Mouse (Mus musculus): Measurements from ENCODE around the gene Gm5901. TPM values are rescaled to one million over a fixed set of nuclear protein-coding genes. Genes with fewer than 3 reads are reported as not detected.
"Not testable (repeated sequence)": the region's sequence is repeated elsewhere in the genome, so short reads cannot be mapped to it uniquely, and the experiment has no call there.

The Gm5901 gene
- not detected for polyA plus RNA-seq (2017; shearing (Covaris generic))

DNA sequence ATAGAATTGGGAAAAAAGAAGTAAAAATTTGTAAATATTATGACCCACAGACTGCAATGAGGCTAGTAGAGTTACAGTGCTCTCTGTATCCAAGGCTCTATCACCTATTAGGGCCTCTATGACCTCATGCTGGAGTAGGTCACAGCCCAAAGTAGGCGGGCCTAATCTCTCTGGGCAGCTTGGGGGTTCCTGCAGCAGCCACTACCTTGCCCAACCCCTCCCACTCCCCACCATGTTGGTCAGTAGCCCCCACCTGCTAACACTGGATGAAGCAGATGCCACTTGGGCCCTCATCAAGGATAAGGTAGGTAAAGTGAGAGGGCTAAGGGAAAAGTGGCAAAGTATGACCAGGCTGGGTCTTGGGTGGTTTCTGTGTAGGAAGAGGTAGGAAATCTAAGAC lies at the start of gene Gm5901:
Gene Gm5901, plus strand, starts transcription at position 173 of the 400 bp plus-strand sequence.
- no peak for ATAC-seq

DNA sequence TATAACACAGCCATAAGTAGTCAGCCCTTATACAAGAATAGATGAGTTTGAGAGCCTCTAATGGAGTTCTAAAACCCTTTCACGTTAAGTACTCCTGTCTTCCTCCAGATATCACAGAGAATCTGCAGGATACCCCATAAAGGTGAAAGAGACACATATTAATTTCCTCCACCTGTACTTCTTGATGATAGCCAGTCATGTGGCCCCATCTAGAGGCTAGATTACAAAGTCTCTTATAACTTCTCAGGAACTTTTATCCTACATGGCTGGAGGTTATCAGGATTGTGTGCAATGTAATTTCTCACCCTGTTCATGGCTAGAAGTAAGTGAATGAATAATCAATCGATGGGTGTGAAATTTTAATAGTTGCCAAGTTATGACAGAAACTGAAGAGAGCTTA lies 49.5 kb upstream of the Gm5901 start:
- ATAC-seq: no peak

DNA sequence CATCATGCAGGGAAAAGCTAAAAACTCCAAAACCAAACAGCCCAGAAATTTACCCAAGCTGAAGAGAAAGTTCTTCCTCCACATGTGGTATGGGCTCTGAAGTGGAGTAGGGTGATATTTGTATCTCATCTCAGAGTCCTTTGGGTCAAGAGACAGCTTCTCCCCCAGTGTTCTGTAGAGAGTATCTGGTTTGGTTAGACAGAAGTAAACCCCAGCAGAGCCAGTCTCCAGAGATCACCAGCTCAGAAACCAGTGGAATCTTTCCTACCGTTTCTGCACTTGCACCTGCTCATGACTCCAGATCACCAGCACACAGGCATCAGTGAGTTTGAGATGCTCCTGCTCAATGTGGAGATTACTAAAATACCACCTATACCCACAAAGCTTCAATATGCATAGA lies 40.8 kb upstream of the Gm5901 start, which contains the start of gene Olfr690:
Gene Olfr690, minus strand, starts transcription at position 101 of the 400 bp plus-strand sequence.
- no peak for ATAC-seq

DNA sequence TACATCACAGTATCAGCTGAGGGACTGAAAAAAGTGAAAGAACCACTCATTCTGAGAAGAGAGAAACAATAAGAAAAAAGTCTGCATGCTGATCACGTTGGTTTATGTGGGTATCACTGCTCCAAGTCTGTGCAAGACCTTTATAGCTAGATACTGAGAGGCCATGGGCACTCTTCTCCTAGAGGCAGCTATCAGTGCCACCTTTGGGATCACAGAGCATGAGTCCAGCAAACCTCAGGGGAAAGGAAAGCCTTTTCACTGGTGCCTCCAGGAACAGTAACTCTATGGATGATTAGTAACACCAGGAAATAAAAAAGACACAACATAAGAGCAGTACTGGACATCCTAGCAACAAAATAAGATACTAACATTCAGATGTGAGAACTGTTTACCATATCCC lies 32.7 kb upstream of the Gm5901 start, which contains the start of gene Olfr691:
Gene Olfr691, minus strand, starts transcription at position 101 of the 400 bp plus-strand sequence.
- no peak for ATAC-seq

DNA sequence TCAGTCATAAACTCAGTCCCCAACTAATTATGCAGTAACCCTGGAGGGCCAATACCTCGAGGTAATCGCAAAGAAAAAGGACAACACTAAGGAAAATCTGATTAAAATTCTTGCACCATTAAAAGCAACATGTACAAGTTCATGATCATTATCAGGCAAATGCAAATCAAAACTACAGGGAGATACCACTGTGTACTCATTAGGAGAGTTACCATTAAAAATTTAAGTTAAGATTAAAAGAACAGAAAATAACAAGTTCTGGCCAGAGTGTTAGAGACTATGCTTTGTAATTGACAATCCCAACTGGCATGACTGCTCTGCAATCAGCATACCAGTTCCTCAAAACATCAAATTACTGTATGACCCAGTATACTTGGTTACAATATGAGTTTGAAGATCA lies 32.1 kb upstream of the Gm5901 start:
- ATAC-seq: no peak

DNA sequence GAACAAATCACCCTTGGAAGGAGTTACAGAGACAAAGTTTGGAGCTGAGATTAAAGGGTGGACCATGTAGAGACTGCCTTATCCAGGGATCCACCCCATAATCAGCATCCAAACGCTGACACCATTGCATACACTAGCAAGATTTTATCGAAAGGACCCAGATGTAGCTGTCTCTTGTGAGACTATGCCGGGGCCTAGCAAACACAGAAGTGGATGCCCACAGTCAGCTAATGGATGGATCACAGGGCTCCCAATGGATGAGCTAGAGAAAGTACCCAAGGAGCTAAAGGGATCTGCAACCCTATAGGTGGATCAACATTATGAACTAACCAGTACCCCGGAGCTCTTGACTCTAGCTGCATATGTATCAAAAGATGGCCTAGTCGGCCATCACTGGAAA lies 18.8 kb upstream of the Gm5901 start:
- not testable (repeated sequence) for ATAC-seq

DNA sequence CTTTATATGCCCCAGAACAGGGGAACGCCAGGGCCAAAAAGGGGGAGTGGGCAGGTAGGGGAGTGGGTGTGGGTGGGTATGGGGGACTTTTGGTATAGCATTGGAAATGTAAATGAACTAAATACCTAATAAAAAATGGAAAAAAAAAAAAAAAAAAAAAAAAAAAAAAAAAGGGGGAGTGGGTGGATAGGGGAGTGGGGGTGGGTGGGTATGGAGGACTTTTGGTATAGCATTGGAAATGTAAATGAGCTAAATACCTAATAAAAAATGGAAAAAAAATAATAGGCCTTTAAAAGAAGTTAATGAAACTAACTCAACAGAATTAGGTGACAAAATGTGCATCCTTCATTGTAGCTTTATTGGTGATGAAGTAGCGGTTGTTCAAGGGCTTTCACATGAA lies 18.4 kb upstream of the Gm5901 start:
- not testable (repeated sequence) for ATAC-seq

DNA sequence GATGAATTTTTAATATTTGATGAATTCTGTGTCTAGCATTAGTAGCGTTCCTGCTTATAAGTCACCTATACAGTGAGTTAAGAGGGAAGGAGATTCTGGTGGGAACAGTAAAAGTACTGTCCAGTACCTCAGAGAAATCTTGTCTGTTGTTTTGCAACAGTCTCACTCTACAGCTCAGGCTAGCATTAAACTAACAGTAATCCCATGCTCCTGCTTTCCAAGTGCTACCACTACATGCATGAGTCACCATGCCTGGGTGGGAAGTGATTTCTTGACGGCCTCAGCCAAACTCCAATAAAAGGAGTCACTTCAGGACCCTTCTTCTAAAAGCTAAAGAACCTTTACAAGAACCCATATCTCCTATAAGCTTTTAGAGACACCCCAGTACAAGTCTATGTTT lies 13.1 kb upstream of the Gm5901 start:
- ATAC-seq: no peak

DNA sequence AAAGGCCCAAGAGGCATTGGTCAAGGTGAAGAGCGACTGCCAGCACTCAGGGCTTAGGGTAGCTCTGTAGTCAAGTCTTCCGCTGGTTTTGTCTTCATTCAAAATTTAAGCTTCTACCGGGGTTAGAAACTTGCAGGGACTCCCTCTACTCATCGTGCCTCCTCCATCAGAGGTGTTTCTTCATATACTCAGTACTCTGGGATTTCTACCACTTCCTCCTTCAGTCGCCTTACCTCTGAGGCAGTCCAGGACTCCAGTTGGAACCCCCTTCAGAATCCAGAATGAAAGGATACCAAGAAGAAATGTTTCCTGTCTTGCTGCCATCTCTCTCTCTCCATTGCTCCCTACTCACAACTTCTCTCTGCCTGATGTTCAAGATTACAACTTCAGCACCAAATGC lies 7.6 kb upstream of the Gm5901 start:
- ATAC-seq: no peak

DNA sequence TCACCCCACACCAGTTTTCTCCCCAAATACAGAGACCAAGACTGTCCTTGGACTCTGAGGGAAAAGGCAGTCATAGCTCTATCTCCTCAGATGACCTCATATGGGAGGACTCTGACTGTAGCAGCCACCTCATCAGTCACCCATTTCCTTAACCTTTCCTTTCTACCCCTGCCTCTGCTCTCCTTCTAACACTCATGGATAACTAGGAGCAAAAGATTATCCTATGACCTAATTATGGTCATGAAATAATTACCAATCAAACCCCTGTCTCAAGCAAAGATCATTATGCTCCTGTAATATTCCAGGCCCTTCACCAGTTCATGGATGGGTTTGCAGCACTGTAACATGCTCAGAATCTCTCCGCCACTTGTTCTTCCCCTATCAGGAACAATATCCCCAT lies 6.9 kb upstream of the Gm5901 start, which contains the start of gene Olfr692:
Gene Olfr692, plus strand, starts transcription at position 301 of the 400 bp plus-strand sequence.
- ATAC-seq: no peak

DNA sequence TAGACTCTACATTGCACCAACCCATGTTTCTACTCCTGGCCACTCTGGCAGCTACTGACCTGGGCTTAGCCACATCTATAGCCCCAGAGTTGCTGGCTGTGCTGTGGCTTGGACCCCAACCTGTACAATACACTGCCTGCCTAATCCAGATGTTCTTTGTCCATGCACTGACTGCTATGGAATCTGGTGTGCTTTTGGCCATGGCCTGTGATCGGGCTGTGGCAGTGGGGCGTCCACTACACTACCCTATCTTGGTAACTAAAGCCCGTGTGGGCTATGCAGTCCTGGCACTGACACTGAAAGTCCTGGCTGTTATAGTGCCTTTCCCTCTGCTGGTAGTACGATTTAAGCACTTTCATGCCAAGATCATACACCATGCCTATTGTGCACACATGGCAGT lies 6.3 kb upstream of the Gm5901 start:
- ATAC-seq: no peak

DNA sequence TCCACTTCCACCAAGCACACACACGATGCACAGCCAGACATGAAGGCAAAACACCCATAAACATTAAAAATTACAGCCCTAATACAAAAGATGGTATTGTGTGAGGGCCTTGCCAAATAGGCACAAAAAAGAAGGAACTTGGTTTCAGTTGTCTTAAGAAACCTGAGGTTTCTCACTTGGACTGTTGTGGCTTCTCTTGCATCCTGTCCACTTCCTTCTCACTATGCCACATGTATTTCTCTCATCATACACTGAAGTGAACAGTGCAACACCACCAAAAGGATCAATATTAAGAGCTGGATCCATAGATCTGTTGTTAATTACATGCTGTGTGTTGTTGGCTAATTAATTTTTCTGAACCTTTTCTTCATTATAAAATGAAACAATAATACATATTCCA lies 1.9 kb upstream of the Gm5901 start:
- ATAC-seq: peak; percentile 36

DNA sequence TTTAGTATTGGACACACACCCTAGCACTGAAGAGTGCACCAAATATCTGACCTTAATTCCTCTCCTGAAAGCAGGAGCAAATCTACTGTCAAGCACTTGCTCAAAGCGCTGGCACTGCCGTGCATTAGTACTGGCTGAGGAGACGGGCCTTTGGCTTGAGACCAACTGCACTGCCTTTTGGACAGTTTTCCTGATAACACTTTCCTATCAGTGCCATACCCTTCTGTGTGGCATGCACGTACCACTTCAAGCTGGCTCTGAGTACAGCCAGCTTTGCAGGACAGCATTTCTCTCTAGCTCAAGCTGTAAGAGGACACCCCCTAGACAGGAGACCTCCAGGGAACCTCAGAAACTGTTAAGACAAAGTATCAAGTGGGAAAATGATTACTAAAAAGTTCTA lies 1.3 kb upstream of the Gm5901 start:
- ATAC-seq: no peak

DNA sequence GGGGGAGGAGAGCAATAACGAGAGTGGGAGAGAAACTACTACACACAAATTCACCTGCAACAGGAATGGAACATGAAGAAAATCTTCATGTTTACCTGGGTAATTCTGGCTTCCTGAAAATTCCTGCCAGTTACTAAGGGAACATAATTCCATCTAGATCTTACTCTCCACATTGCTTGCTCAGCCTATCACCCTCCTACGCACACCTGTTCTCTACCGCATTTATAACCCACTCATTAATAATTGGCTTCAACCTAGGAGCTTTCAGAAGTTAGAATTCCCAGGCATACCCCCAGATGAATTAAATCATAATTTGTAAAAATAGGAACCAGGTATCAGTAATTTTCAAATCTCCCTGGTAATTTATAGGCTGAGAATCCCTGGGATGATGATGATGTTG lies 862 bp upstream of the Gm5901 start:
- no peak for ATAC-seq

DNA sequence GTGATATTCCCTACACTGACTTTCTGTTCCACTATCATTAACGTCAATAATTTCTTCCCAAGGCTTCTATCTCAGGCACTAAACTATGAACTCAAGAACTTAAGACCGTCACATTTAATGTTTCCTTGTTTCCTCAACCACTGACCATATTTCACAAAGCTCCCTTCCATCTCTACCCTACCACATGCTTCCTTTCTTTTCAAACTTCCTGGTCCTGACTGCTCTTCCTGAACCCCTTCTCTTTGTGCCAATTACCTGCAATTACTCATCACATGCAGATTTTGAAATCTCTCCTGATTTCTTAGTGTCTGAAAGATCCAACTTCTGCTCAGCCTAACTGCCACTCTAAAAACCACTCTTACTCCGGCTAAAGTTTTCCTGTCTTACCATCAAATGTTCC lies 5.5 kb downstream of the Gm5901 start:
- ATAC-seq: no peak

DNA sequence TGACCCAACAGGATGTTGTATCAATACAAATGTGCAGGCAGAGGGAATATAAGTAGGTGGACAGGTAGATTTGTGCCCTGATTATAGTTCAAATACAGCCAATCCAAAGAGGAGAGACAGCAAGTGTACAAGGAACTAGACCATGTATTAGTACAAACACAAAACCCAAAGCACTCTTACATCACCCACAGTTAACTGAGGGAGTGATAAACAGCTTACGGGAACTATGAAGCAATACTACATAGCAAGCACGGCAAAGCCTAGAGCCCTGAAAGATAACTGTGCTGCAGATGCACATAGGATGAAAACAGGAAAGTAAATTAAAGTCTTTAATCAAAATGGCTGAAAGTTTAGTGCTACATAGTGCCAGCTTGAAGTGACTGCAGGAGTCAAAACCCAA lies 12.9 kb downstream of the Gm5901 start:
- no peak for ATAC-seq

DNA sequence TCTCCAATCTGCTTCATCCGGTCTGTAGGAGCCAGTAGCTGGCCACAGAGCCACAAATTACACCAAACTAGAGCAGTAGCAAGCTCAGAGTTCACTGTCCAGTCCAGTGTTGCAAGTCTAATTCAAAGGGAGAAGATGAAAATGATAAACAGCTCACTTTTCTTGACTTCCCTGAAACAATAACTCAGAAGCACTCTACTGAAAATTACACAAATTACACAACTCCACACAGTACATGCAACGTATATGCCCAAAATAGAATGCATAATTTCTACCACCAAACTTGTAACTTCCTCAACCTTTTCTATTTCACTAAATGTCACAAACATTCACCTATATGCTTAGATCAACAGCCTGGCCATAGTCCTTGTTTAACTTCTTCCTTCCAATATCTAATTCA lies 15.4 kb downstream of the Gm5901 start:
- ATAC-seq: no peak

DNA sequence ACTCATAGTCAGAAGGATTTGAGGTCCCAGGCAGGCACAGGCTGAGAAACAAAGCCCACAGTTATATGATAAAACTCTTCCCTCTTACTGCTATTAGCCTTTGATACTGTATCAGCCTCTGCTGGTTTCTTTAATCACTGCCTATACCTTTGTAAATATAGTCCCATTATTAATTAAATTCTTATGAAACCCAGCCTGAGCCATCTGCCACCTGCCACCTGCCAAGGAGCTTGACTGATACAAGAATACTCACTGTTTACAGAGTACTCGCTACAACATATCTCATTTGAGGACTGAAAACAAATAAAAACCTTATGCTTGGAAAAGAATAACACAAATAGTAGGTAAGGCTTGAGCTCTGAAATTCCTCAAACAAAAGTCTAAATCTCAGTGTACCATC lies 19.8 kb downstream of the Gm5901 start:
- no peak for ATAC-seq

DNA sequence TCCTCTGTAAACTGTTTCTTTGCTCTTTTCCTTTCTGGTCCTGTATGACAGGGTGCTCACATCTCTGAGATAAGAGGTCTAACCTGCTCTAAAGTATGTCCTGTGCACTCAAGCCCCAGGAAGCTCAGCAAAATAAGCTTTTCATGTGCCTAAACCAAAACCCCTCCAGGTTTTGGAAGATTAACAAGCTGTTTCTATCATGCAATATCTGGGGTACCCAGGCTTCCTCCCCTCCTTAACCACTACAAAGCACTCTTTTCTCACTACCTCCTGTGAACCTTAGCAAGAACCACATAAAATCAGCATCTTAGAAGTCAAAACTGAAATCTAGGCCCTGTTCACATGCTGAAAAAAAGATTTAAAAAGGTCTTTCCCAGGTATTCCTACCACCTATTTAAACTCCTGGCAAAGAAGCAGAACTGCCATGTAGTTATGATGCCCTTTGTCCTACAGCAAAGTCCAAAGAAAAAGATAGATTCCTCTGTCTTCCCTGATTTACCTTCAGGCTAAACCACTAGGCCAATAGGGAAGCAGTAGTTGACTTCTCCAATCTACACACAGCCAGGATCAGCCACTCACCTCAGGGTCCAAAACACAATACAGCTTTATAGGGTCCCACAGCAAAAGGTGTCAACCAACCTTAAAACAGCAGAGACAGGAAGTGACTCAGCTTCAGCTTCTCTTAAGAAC lies 20.4 kb downstream of the Gm5901 start:
- no peak for ATAC-seq

DNA sequence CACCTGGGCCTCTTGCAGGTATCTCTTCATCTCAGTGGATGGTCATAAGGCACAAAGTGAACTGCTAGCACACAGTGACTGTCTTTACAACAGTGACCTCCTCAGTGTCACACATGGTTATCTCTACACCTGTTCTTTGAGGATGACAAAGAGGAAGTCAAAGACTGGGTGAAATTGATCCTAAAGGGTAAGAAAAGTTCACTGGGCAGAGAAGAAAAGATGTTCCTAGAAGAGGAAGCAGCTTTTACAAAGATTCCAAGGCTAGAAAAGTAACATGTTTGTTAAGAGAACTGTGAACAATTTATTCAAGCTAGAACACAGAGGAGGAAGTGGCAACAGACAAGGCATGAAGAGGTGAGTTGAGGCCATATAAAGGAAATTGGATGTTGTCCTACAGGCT lies 21.3 kb downstream of the Gm5901 start:
- ATAC-seq: no peak

DNA sequence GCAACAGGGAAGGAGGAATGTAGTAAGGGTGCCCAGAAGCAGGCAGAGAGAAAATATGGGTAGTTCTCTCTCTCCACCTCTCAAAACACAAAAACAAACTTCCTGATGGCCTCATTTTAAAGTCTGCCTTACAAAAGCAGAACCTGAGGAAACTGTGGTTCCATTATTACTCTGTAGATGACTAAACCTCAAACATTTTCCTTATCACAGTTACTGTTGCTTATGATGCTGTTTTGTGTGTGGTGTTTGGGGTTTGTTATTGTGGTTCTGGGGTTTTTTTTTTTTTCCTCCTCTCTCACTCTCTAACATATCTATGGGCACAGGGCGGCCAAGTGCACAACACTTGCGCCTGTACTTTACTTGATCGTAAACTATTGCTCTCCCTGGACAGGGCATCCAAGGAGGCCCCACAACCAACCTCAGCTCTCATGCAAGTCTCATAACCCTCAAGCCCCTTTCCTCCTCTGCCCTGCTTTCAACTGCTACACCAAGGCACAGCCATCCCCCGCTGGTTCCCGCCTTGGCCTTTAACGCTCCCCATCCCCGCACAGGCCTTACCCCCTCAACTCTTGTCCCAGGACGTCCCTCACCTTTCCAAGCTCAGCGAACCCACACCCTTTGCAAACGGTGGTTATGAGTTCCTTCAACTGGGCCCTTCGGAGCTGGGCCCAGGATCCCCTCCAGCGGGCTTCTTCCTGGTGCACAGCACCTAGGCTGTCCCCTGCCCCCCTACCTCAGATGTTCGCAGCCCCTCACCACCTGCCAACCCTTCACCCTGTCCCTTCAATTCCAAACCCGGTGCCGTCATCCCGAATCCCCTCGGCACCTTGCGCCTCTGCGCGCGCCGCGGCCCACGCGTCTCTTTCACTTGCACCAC lies 24.5 kb downstream of the Gm5901 start:
- ATAC-seq: peak; percentile 7

DNA sequence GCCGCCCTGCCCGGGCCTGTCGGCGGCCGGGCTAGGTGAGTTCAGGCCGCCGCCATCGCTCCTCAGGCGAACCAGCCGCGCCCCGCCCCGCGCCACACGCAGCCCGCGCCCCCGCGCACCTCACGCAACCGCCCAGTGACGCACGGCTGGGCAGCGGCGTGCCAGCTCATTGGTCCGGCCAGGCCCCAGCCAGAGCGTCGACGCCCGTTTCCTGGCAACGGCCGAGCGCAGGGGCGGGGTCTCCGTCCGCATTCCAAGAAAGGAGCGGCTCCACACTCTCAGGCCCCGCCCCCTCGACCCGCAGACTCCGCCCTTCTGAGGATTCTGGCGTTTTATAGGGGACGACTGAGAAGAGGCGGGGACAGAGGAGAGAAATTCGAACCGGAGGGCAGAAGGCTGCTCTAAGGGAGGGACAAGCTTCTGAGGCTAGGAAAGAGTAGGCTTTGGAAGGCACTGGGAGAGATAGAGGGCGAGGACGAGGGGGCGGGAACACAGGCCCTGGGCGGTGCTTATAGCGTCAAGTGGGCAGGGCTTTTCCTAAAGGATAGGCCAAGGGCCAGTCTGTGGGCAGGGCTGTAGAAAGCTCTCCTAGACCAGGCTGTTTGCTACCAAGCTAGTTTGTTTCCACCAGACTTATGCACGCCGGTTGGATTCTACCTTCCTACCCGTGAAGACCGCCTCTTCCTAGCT lies 25.2 kb downstream of the Gm5901 start, which contains the start of gene Fam160a2:
Gene Fam160a2, minus strand, starts transcription at position 120 of the 690 bp plus-strand sequence.
- ATAC-seq: peak; percentile 92

DNA sequence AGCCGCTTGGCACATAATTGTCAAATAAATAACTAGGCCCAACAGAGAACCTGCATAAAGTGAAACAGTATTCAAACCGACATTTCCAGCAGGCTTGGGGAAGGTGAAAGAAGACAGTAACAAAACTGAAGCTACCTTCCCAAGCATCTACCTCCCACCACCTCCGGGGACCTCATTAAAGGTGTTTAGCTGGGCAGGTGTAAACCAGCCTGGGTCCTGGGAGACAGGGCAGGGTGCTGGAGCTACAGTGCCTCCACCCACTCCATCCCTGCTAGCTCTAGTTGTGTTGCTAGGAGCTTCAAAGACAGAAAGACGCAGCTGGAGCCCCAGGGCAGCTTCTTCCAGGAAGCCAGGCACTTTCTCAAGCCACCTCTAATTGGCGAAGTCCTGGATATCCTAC lies 29.4 kb downstream of the Gm5901 start, which contains the start of gene Cnga4:
Gene Cnga4, plus strand, starts transcription at position 301 of the 400 bp plus-strand sequence.
- no peak for ATAC-seq

Measured in activated CD4-positive, CD25-positive, alpha-beta regulatory T cell, adult 4 months (primary cell).